35 mouse cellular contexts compared by ENCODE assay signal in the genomic region with DNA sequence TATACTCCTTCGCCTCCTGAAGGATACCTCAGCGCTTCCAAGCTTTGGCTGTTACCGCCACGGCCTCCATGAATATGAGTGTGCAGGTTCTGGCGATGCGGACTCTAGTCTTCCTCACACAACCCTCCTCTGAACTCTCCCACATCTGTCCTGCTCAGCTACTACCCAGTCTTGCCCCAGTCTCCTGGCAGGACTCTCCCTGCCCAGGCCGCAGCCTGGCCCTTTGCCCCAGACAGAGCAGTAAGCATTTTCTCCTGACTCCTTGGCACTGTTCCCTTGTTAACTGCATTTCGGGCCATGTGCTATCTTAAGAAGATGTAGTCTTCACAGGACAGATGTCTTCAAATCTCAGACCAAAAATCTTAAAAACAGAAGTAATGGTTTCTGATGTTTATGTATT. TPM values are rescaled to one million over a fixed set of nuclear protein-coding genes. Genes with fewer than 3 reads are reported as not detected.
DNase-seq lines count a peak whose midpoint lies in the region; ATAC-seq lines count a peak whose summit lies in the region.
"Had no signal": no experiment of that assay in that cellular context is flagged by ENCODE, and none has a peak within 500 bp of the region (broad histone marks: within the 10 kb centered on the region; RNA-seq: fewer than 3 reads in every experiment).

No protein-coding gene starts in this region.

- H3K9me3 ChIP-seq in heart, embryonic 10.5 days: no peaks in the 10 kb centered on the region
- no peaks in the 10 kb centered on the region for H3K9me3 ChIP-seq in kidney, embryonic 14.5 days (ENCODE audit: control insufficient read depth, low read length)
- H3K9me3 ChIP-seq: embryonic facial prominence, embryonic 10.5 days; embryonic facial prominence, embryonic 15.5 days; forebrain, embryonic 12.5 days; limb, embryonic 13.5 days; liver, embryonic 13.5 days; megakaryocyte, embryonic 14.5 days; midbrain, embryonic 12.5 days; neural tube, embryonic 12.5 days had no signal

- no peaks in the 10 kb centered on the region for H3K36me3 ChIP-seq in heart, embryonic 10.5 days
- no peaks in the 10 kb centered on the region for H3K36me3 ChIP-seq in kidney, embryonic 14.5 days (ENCODE audit: control insufficient read depth, insufficient read depth, low read length)
- H3K36me3 ChIP-seq: embryonic facial prominence, embryonic 10.5 days; embryonic facial prominence, embryonic 15.5 days; forebrain, embryonic 12.5 days; limb, embryonic 13.5 days; liver, embryonic 13.5 days; midbrain, embryonic 12.5 days; neural tube, embryonic 12.5 days had no signal

- 0 out of 2 replicates have a peak, but pooled peaks cover 5% of the 10 kb centered on the region for H3K27me3 ChIP-seq in heart, embryonic 10.5 days (ENCODE audit: insufficient read depth, poor library complexity, severe bottlenecking)
- H3K27me3 ChIP-seq in kidney, embryonic 14.5 days (ENCODE audit: control insufficient read depth, insufficient read depth, low read length): no peaks in the 10 kb centered on the region
- H3K27me3 ChIP-seq: embryonic facial prominence, embryonic 15.5 days; limb, embryonic 13.5 days; liver, embryonic 13.5 days had no signal

- 88% methylated on average over 8 of the region's 8 CpGs for WGBS in heart, embryonic 10.5 days
- WGBS in kidney, embryonic 14.5 days: 93% methylated on average over 8 of the region's 8 CpGs

- DNase-seq in heart, adult 11 months: peak; percentile 85
- no peak for DNase-seq in heart, embryonic 10.5 days (ENCODE audit: low spot score)
- peak; percentile 64 to 75 for DNase-seq in kidney, adult 8-10 months
- DNase-seq in kidney, adult 9 months: peak; percentile 66
- peak; percentile 70 to 77 for DNase-seq in kidney, postnatal 36 days
- DNase-seq in frontal cortex, adult 2 months (ENCODE audit: extremely low spot score in 1 of 2, low spot score in 1 of 2): no peak
- DNase-seq: B cell, adult 2 months; cerebellum, adult 2 months; cerebellum, postnatal 25 days; forebrain, postnatal 0 days; heart, postnatal 4 days; liver, embryonic 13.5 days; lung, adult 18-20 months; lung, postnatal 4 days; right cerebral cortex, adult 18-20 months; right cerebral cortex, postnatal 4 days; thymus, adult 18-20 months; thymus, postnatal 36 days had no signal

- ATAC-seq in kidney, embryonic 14.5 days (ENCODE audit: low FRiP score, low TSS enrichment): no peak
- ATAC-seq: activated CD4-positive, CD25-positive, alpha-beta regulatory T cell, adult 4 months; forebrain, postnatal 0 days; intestine, postnatal 0 days; lung, postnatal 0 days had no signal

- H3K27ac ChIP-seq in heart, embryonic 10.5 days: no peak overlapping the region
- H3K27ac ChIP-seq in kidney, embryonic 14.5 days (ENCODE audit: low read depth, low read length): no peak overlapping the region
- H3K27ac ChIP-seq: embryonic facial prominence, embryonic 10.5 days; embryonic facial prominence, embryonic 15.5 days; forebrain, embryonic 12.5 days; hindbrain, embryonic 14.5 days; layer of hippocampus, adult 2 months; limb, embryonic 13.5 days; liver, embryonic 13.5 days; midbrain, embryonic 12.5 days; neural tube, embryonic 12.5 days; stomach, postnatal 0 days had no signal

- no peak overlapping the region for H3K9ac ChIP-seq in kidney, embryonic 14.5 days (ENCODE audit: low read depth, low read length)
- H3K9ac ChIP-seq: embryonic facial prominence, embryonic 15.5 days; forebrain, embryonic 12.5 days; forebrain, postnatal 0 days; hindbrain, embryonic 14.5 days; limb, embryonic 13.5 days; liver, embryonic 13.5 days; midbrain, embryonic 12.5 days; neural tube, embryonic 12.5 days had no signal

- peaks cover 9% of the 10 kb centered on the region; the same call in 1 of the 2 replicates for H3K4me1 ChIP-seq in heart, embryonic 10.5 days
- H3K4me1 ChIP-seq in kidney, embryonic 14.5 days (ENCODE audit: control insufficient read depth, insufficient read depth, low read length): peaks cover 9% of the 10 kb centered on the region

- H3K4me2 ChIP-seq in kidney, embryonic 14.5 days (replicated peaks; ENCODE audit: low read depth, low read length): no peak overlapping the region
- H3K4me2 ChIP-seq: embryonic facial prominence, embryonic 15.5 days; forebrain, embryonic 12.5 days; heart, embryonic 11.5 days; hindbrain, embryonic 14.5 days; limb, embryonic 13.5 days; liver, embryonic 13.5 days; midbrain, embryonic 12.5 days; neural tube, embryonic 12.5 days had no signal

- no peak overlapping the region for H3K4me3 ChIP-seq in heart, embryonic 10.5 days
- no peak overlapping the region for H3K4me3 ChIP-seq in kidney, embryonic 14.5 days (ENCODE audit: low read length)
- H3K4me3 ChIP-seq: embryonic facial prominence, embryonic 10.5 days; embryonic facial prominence, embryonic 15.5 days; forebrain, embryonic 12.5 days; layer of hippocampus, adult 2 months; limb, embryonic 13.5 days; liver, embryonic 13.5 days; megakaryocyte, embryonic 14.5 days; midbrain, embryonic 12.5 days; myocyte; neural tube, embryonic 12.5 days had no signal

RNA-seq across cellular contexts. Expression of a gene that starts 12.3 kb away (rescaled TPM):
- 273 and 300 TPM in 2 replicates for polyA plus RNA-seq in heart, embryonic 10.5 days (2016; fragmentation: Nextera tagmentation; extraction: Ambion mirVana)
- polyA plus RNA-seq in kidney, embryonic 14.5 days (2014; fragmentation: Nextera tagmentation; extraction: Ambion mirVana): 78.5 and 84.8 TPM in 2 replicates
- 81.0 and 86.7 TPM in 2 replicates for polyA plus RNA-seq in frontal cortex, adult 2 months (2012; rRNA removed)

RNA-seq across cellular contexts. Expression of a gene that starts 18.9 kb away (rescaled TPM):
- polyA plus RNA-seq in heart, embryonic 10.5 days (2016; fragmentation: Nextera tagmentation; extraction: Ambion mirVana): 0.07 and 0.09 TPM in 2 replicates
- polyA plus RNA-seq in kidney, embryonic 14.5 days (2014; fragmentation: Nextera tagmentation; extraction: Ambion mirVana): 0.14 and 0.42 TPM in 2 replicates
- 41.0 and 43.0 TPM in 2 replicates for polyA plus RNA-seq in frontal cortex, adult 2 months (2012; rRNA removed)
- polyA plus RNA-seq: activated CD4-positive, CD25-positive, alpha-beta regulatory T cell, adult 4 months; heart, embryonic 16.5 days; liver, embryonic 13.5 days; lung, postnatal 0 days had no signal

Comparison
In these comparisons a context has a peak if more than half of its experiments do, and no peak if none do; other contexts are left out.
1. DNase-seq: peak in heart, adult 11 months (single experiment), kidney, adult 8-10 months (2 of 2), kidney, adult 9 months (single experiment) and kidney, postnatal 36 days (2 of 2); none in heart, embryonic 10.5 days (single experiment) and frontal cortex, adult 2 months (0 of 2).
2. RNA of a gene that starts 18.9 kb away (polyA plus RNA-seq): 41.0 to 43.0 TPM in frontal cortex, adult 2 months; 0.14 to 0.42 TPM in kidney, embryonic 14.5 days and 0.07 to 0.09 TPM in heart, embryonic 10.5 days; every median in the first group is over 10 times any median in the second.